Mouse (Mus musculus): ENCODE results near the gene Sptan1. TPM values are rescaled to one million over a fixed set of nuclear protein-coding genes. Genes with fewer than 3 reads are reported as not detected.

Sptan1 gene
- 135 and 171 TPM in 2 replicates for polyA plus RNA-seq (2012; rRNA removed; ENCODE audit: low replicate concordance)

GRCm38 (mm10) chr2:29965250-29965843 lies at the start of gene Sptan1:
Gene Sptan1, plus strand, starts transcription at chr2:29965560.

DNA sequence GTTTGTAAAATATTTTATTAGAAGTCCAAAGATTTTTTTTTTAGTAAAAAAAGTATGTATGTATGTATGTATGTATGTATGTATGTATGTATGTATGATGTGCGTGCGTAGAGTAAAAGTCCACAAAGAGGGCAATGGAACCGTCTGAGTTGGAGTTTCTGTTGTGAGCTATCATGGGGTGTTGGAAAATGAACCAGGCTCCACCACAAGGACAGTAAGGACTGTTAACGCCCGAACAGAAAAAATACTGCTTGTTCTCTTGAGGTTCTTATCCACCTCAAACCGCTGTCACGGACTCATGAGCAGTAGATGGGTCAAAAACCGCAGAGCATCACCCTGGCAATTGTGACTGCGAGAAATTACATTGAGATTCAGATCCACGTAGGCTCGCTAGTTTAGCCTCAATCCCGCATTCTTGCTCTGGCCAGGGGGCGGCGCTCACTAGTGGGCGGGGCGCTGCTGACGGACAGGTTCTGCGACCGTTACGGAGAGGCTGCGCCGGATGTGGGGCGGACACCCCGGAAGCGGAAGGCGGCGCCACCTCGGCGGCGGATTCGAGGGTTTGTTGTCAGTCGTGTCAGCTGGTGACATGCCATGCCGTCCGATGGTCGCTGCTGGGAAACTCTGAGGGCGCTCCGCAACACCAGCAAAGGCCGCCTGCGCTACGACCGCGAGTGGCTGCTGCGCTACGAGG lies 30.3 kb upstream of the Sptan1 start, which contains the start of gene Gle1:
TSS of gene Gle1 (plus strand) at position 521 of the 694 bp plus-strand sequence.

DNA sequence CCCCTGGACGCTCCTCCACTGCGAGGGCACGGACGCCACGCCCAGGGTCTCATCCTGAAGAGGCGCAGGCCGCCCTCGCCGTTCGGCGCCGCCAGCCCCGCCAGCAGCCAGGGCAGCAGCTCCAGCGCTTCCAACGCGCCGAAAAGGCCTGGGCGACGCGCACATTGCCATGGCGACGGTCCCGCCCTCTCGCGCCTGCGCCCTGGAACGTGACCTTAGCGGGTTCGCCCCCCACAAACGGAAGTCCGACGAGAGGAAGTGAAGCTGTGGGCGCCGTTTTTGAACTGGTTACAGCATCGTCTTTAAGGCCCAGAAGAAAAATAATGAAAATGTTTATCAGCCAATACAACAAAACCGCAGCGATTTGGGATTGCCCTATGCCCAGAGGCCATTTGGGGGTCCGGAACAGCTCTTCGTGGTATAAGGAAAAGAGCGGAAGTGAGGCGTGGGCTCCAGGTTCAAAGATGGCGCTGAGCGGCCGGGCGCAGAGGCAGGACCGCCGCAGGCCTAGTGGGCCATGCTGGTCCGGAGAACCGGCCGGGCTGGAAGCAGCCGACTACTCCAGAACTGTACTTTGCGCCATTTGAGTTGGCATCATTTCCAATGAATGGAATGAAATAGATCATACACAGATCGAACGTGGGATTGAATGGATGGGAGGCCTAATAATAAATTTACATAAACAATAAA lies 83.5 kb downstream of the Sptan1 start, which contains the start of gene Wdr34:
TSS of gene Wdr34 (minus strand) at position 183 of the 690 bp plus-strand sequence.

DNA sequence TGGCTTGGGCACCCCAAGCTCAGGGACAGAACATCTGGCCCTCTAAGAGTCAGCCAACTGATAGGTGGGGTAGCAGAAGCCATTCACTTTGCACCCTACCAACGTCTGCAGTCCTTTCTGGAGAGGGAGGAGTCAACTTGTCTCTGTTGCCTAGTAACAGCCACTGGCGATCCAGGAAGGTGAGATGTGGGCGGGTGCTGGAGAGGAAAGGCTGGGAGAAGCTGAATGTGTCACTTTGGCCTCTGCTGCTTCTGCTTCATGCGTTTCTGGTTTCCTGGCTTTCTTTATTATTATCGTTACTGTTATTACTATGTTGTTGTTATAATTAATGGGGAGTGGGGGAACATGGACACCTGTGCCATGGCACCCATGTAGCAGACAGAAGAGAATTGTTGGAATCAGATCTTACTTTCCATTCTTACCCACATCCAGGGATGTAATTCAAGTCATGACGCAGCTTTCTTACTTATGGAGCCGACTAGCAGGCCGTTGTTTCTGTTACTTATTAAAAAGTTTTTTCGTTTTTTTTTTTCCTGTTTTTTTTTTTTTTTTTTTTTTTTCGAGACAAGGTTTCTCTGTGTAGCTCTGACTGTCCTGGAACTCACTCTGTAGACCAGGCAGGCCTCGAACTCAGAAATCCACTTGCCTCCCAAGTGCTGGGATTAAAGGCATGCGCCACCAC lies 92.0 kb downstream of the Sptan1 start, which contains the start of gene Set:
TSS of gene Set (plus strand) at position 156 of the 682 bp plus-strand sequence.

DNA sequence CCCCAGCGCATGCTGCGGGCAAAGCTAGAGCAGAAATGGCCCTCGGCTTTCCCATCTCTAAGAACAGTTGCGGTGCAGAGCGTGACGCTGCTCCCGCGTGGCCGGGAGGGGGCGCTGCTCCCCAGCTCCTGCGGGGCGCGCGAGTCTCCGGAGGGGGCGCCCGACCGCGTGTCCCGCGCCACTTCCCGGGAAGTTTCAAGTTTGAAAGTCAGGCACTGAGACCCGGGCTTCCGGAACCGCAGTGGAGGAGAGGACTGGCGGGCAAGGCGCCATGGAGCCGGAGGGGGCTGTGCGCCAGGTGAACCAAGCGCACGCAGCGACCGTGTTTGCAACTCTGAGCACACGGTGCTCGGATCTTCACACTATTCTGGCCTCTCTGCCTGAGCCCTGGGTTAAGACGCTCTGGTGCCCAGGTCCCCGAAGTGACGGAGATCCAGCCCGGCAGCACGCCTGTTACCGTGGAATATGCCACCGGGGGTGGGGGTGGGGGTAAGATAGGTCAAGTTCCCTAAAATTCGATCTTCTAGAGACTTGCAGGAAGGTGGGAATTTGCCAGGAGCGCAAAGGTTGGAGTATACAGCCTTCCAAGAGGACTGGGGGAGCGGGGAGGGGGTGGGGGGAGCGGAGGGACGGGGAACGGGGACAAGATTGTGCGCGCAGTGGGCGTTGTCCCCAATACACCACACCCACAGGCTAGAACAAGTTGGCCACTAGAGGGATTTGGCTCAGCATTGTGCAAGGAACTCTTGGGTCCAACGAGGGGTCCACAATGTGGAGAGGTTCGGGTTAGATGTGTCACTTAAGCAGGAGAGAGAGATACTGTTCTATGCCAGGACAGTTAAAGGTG lies 112.4 kb downstream of the Sptan1 start, which contains the start of gene Pkn3:
TSS of gene Pkn3 (plus strand) at position 183 of the 847 bp plus-strand sequence.

Other genes with a start within 250 kb of the Sptan1 start
- gene Gm13420, start 213.9 kb upstream of the Sptan1 start, polyA plus RNA-seq (2012; rRNA removed; ENCODE audit: low replicate concordance), result 0.24 and 0.56 TPM in 2 replicates
- not detected in 2 replicates for gene Gm13547, start 206.2 kb upstream of the Sptan1 start, polyA plus RNA-seq (2012; rRNA removed; ENCODE audit: low replicate concordance)
- gene Coq4, start 178.1 kb upstream of the Sptan1 start, polyA plus RNA-seq (2012; rRNA removed; ENCODE audit: low replicate concordance), result 45.0 and 78.6 TPM in 2 replicates
- gene Trub2, start 177.1 kb upstream of the Sptan1 start, polyA plus RNA-seq (2012; rRNA removed; ENCODE audit: low replicate concordance), result 46.3 and 62.8 TPM in 2 replicates
- gene Slc27a4, start 162.9 kb upstream of the Sptan1 start, polyA plus RNA-seq (2012; rRNA removed; ENCODE audit: low replicate concordance), result 42.1 and 42.9 TPM in 2 replicates
- gene Urm1, start 145.5 kb upstream of the Sptan1 start, polyA plus RNA-seq (2012; rRNA removed; ENCODE audit: low replicate concordance), result 43.2 and 50.1 TPM in 2 replicates
- 30.0 and 31.6 TPM in 2 replicates for gene Cercam, start 96.4 kb upstream of the Sptan1 start, polyA plus RNA-seq (2012; rRNA removed; ENCODE audit: low replicate concordance)
- 25.4 and 34.9 TPM in 2 replicates for gene Odf2, start 76.3 kb upstream of the Sptan1 start, polyA plus RNA-seq (2012; rRNA removed; ENCODE audit: low replicate concordance)
- 20.4 and 44.5 TPM in 2 replicates for gene Gle1, start 30.1 kb upstream of the Sptan1 start, polyA plus RNA-seq (2012; rRNA removed; ENCODE audit: low replicate concordance)
- gene Wdr34, start 83.3 kb downstream of the Sptan1 start, polyA plus RNA-seq (2012; rRNA removed; ENCODE audit: low replicate concordance), result 21.4 and 26.6 TPM in 2 replicates
- gene Set, start 91.8 kb downstream of the Sptan1 start, polyA plus RNA-seq (2012; rRNA removed; ENCODE audit: low replicate concordance), result 35.8 and 65.2 TPM in 2 replicates
- 13.0 and 14.8 TPM in 2 replicates for gene Pkn3, start 112.1 kb downstream of the Sptan1 start, polyA plus RNA-seq (2012; rRNA removed; ENCODE audit: low replicate concordance)
- gene Zdhhc12, start 128.1 kb downstream of the Sptan1 start, polyA plus RNA-seq (2012; rRNA removed; ENCODE audit: low replicate concordance), result 50.4 and 83.3 TPM in 2 replicates
- gene Zer1, start 159.0 kb downstream of the Sptan1 start, polyA plus RNA-seq (2012; rRNA removed; ENCODE audit: low replicate concordance), result 84.4 and 90.4 TPM in 2 replicates
- gene Tbc1d13, start 168.2 kb downstream of the Sptan1 start, polyA plus RNA-seq (2012; rRNA removed; ENCODE audit: low replicate concordance), result 77.1 and 93.1 TPM in 2 replicates
- 66.0 and 114 TPM in 2 replicates for gene Endog, start 205.9 kb downstream of the Sptan1 start, polyA plus RNA-seq (2012; rRNA removed; ENCODE audit: low replicate concordance)
- gene Spout1, start 212.9 kb downstream of the Sptan1 start, polyA plus RNA-seq (2012; rRNA removed; ENCODE audit: low replicate concordance), result 24.1 and 29.7 TPM in 2 replicates
- 34.2 and 45.9 TPM in 2 replicates for gene Kyat1, start 240.3 kb downstream of the Sptan1 start, polyA plus RNA-seq (2012; rRNA removed; ENCODE audit: low replicate concordance)